Mouse (Mus musculus): ENCODE results near the gene Magi2. TPM values are rescaled to one million over a fixed set of nuclear protein-coding genes. Genes with fewer than 3 reads are reported as not detected.

The Magi2 gene
- polyA plus RNA-seq, 2 experiments, result 0.08 to 0.15 TPM

- Histone ChIP-seq H3K9me3 (ENCODE audit: control insufficient read depth, low read length) (no peaks in the 10 kb centered on the region), H3K36me3 (replicated peaks; ENCODE audit: control insufficient read depth, insufficient read depth, low read depth) (no peaks in the 10 kb centered on the region), H3K9ac (replicated peaks) (no peak overlapping the region), H3K4me2 (ENCODE audit: low read depth) (no peak overlapping the region), H3K27me3 (ENCODE audit: control insufficient read depth, insufficient read depth, low read length) (no peaks in the 10 kb centered on the region), H3K4me1 (replicated peaks; ENCODE audit: control insufficient read depth in 2 of 2, insufficient read depth in 2 of 2, low read length in 1 of 2) (no peaks in the 10 kb centered on the region), H3K4me3 (ENCODE audit: insufficient read depth in 1 of 2, low read depth in 2 of 2, low read length in 2 of 2) (no peak overlapping the region), H3K27ac (no peak overlapping the region)
- ATAC-seq (ENCODE audit: insufficient read depth), result no peak
- no peak for TF ChIP-seq EP300 (IDR thresholded peaks at IDR 0.05; ENCODE audit: low read depth)
- TF ChIP-seq CTCF (IDR thresholded peaks at IDR 0.05; ENCODE audit: low read depth), result no peak
- no peak for DNase-seq (ENCODE audit: low read depth in 3 of 3, low spot score in 3 of 3)
- WGBS (ENCODE audit: insufficient replicate concordance), result 29% methylated on average over 3 of the region's 3 CpGs
These were observed 926.7 kb downstream of the Magi2 start for GRCm38 (mm10) chr5:20153359-20154125.

- no peaks in the 10 kb centered on the region for H3K4me1 ChIP-seq (replicated peaks; ENCODE audit: control insufficient read depth in 2 of 2, insufficient read depth in 2 of 2, low read length in 1 of 2)
- H3K9ac ChIP-seq (replicated peaks), result no peak overlapping the region
- H3K4me3 ChIP-seq (ENCODE audit: insufficient read depth in 1 of 2, low read depth in 2 of 2, low read length in 2 of 2), result no peak overlapping the region
- ATAC-seq (ENCODE audit: insufficient read depth) (no peak), DNase-seq (ENCODE audit: low read depth in 3 of 3, low spot score in 3 of 3) (no peak)
- no peaks in the 10 kb centered on the region for H3K9me3 ChIP-seq (ENCODE audit: control insufficient read depth, low read length)
- H3K36me3 ChIP-seq (replicated peaks; ENCODE audit: control insufficient read depth, insufficient read depth, low read depth), result no peaks in the 10 kb centered on the region
- no peak overlapping the region for H3K27ac ChIP-seq
- no peaks in the 10 kb centered on the region for H3K27me3 ChIP-seq (ENCODE audit: control insufficient read depth, insufficient read depth, low read length)
- no peak for TF ChIP-seq EP300 (IDR thresholded peaks at IDR 0.05; ENCODE audit: low read depth)
- TF ChIP-seq CTCF (IDR thresholded peaks at IDR 0.05; ENCODE audit: low read depth), result no peak
- H3K4me2 ChIP-seq (ENCODE audit: low read depth), result no peak overlapping the region
- WGBS (ENCODE audit: insufficient replicate concordance), result 44% methylated on average over 5 of the region's 5 CpGs
These were observed 969.9 kb downstream of the Magi2 start for GRCm38 (mm10) chr5:20196765-20197164.

GRCm38 (mm10) chr5:20197395-20197794 lies 970.6 kb downstream of the Magi2 start:
- WGBS (ENCODE audit: insufficient replicate concordance), result 62% methylated on average over 9 of the region's 9 CpGs
- no peak overlapping the region for H3K27ac ChIP-seq
- H3K4me1 ChIP-seq (replicated peaks; ENCODE audit: control insufficient read depth in 2 of 2, insufficient read depth in 2 of 2, low read length in 1 of 2), result no peaks in the 10 kb centered on the region
- no peak overlapping the region for H3K4me2 ChIP-seq (ENCODE audit: low read depth)
- TF ChIP-seq EP300 (IDR thresholded peaks at IDR 0.05; ENCODE audit: low read depth), result no peak
- no peak for TF ChIP-seq CTCF (IDR thresholded peaks at IDR 0.05; ENCODE audit: low read depth)
- H3K9ac ChIP-seq (replicated peaks), result no peak overlapping the region
- no peak for ATAC-seq (ENCODE audit: insufficient read depth)
- no peak overlapping the region for H3K4me3 ChIP-seq (ENCODE audit: insufficient read depth in 1 of 2, low read depth in 2 of 2, low read length in 2 of 2)
- H3K9me3 ChIP-seq (ENCODE audit: control insufficient read depth, low read length), result no peaks in the 10 kb centered on the region
- H3K27me3 ChIP-seq (ENCODE audit: control insufficient read depth, insufficient read depth, low read length), result no peaks in the 10 kb centered on the region
- DNase-seq (ENCODE audit: low read depth in 3 of 3, low spot score in 3 of 3), result no peak
- no peaks in the 10 kb centered on the region for H3K36me3 ChIP-seq (replicated peaks; ENCODE audit: control insufficient read depth, insufficient read depth, low read depth)

- no peaks in the 10 kb centered on the region for H3K36me3 ChIP-seq (replicated peaks; ENCODE audit: control insufficient read depth, insufficient read depth, low read depth)
- 57% methylated on average over 1 of the region's 1 CpGs for WGBS (ENCODE audit: insufficient replicate concordance)
- no peaks in the 10 kb centered on the region for H3K4me1 ChIP-seq (replicated peaks; ENCODE audit: control insufficient read depth in 2 of 2, insufficient read depth in 2 of 2, low read length in 1 of 2)
- H3K4me3 ChIP-seq (ENCODE audit: insufficient read depth in 1 of 2, low read depth in 2 of 2, low read length in 2 of 2), result no peak overlapping the region
- TF ChIP-seq CTCF (IDR thresholded peaks at IDR 0.05; ENCODE audit: low read depth), result no peak
- TF ChIP-seq EP300 (IDR thresholded peaks at IDR 0.05; ENCODE audit: low read depth), result no peak
- no peaks in the 10 kb centered on the region for H3K9me3 ChIP-seq (ENCODE audit: control insufficient read depth, low read length)
- no peak overlapping the region for H3K27ac ChIP-seq
- no peak overlapping the region for H3K9ac ChIP-seq (replicated peaks)
- no peak for DNase-seq (ENCODE audit: low read depth in 3 of 3, low spot score in 3 of 3)
- no peaks in the 10 kb centered on the region for H3K27me3 ChIP-seq (ENCODE audit: control insufficient read depth, insufficient read depth, low read length)
- ATAC-seq (ENCODE audit: insufficient read depth), result no peak
- no peak overlapping the region for H3K4me2 ChIP-seq (ENCODE audit: low read depth)
These were observed 974.5 kb downstream of the Magi2 start for GRCm38 (mm10) chr5:20201348-20201747.

GRCm38 (mm10) chr5:20208110-20208509 lies 981.3 kb downstream of the Magi2 start:
- WGBS (ENCODE audit: insufficient replicate concordance), result 67% methylated on average over 2 of the region's 2 CpGs
- TF ChIP-seq CTCF (IDR thresholded peaks at IDR 0.05; ENCODE audit: low read depth), result no peak
- no peak for TF ChIP-seq EP300 (IDR thresholded peaks at IDR 0.05; ENCODE audit: low read depth)
- H3K36me3 ChIP-seq (replicated peaks; ENCODE audit: control insufficient read depth, insufficient read depth, low read depth), result no peaks in the 10 kb centered on the region

More at GRCm38 (mm10) chr5:20208110-20208509, 981.3 kb downstream of the Magi2 start:
- Histone ChIP-seq H3K4me3 (ENCODE audit: insufficient read depth in 1 of 2, low read depth in 2 of 2, low read length in 2 of 2) (no peak overlapping the region), H3K27me3 (ENCODE audit: control insufficient read depth, insufficient read depth, low read length) (no peaks in the 10 kb centered on the region), H3K27ac (no peak overlapping the region), H3K9ac (replicated peaks) (no peak overlapping the region), H3K4me1 (replicated peaks; ENCODE audit: control insufficient read depth in 2 of 2, insufficient read depth in 2 of 2, low read length in 1 of 2) (no peaks in the 10 kb centered on the region), H3K4me2 (ENCODE audit: low read depth) (no peak overlapping the region), H3K9me3 (ENCODE audit: control insufficient read depth, low read length) (no peaks in the 10 kb centered on the region)
- ATAC-seq (ENCODE audit: insufficient read depth) (no peak), DNase-seq (ENCODE audit: low read depth in 3 of 3, low spot score in 3 of 3) (no peak)
